Comparison of ENCODE assay signal across 28 mouse cellular contexts in genomic region chr10:116982526-116982925, GRCm38 (mm10). TPM values are rescaled to one million over a fixed set of nuclear protein-coding genes. Genes with fewer than 3 reads are reported as not detected.
"Had no signal": no experiment of that assay in that cellular context is flagged by ENCODE, and none has a peak within 500 bp of the region (broad histone marks: within the 10 kb centered on the region; RNA-seq: fewer than 3 reads in every experiment).

No protein-coding gene starts in this region.

- H3K9ac ChIP-seq: limb, embryonic 13.5 days; liver, embryonic 12.5 days; liver, embryonic 15.5 days; lung, embryonic 15.5 days; midbrain, embryonic 13.5 days; neural tube, embryonic 12.5 days; neural tube, embryonic 15.5 days had no signal

- H3K9me3 ChIP-seq: limb, embryonic 10.5 days; limb, embryonic 13.5 days; liver, embryonic 12.5 days; liver, embryonic 15.5 days; lung, embryonic 15.5 days; megakaryocyte, embryonic 14.5 days; midbrain, embryonic 10.5 days; midbrain, embryonic 13.5 days; neural tube, embryonic 12.5 days; neural tube, embryonic 15.5 days had no signal

- H3K4me2 ChIP-seq: limb, embryonic 13.5 days; liver, embryonic 12.5 days; liver, embryonic 15.5 days; lung, embryonic 15.5 days; midbrain, embryonic 13.5 days; neural tube, embryonic 12.5 days; neural tube, embryonic 15.5 days had no signal

- H3K4me1 ChIP-seq: liver, embryonic 12.5 days; liver, embryonic 15.5 days; neural tube, embryonic 12.5 days had no signal

- ATAC-seq: liver, embryonic 12.5 days; midbrain, embryonic 13.5 days had no signal

- H3K27ac ChIP-seq: kidney, postnatal 0 days; layer of hippocampus, adult 2 months; limb, embryonic 10.5 days; limb, embryonic 13.5 days; liver, embryonic 12.5 days; liver, embryonic 15.5 days; lung, embryonic 15.5 days; midbrain, embryonic 10.5 days; midbrain, embryonic 13.5 days; neural tube, embryonic 12.5 days; neural tube, embryonic 15.5 days had no signal

- H3K27me3 ChIP-seq: limb, embryonic 13.5 days; liver, embryonic 15.5 days; lung, embryonic 15.5 days; midbrain, embryonic 13.5 days; neural tube, embryonic 12.5 days; neural tube, embryonic 15.5 days had no signal

- DNase-seq: kidney, adult 9 months; kidney, postnatal 25 days; layer of hippocampus, adult 9-11 months; liver; lung, adult 18-20 months; lung, postnatal 10 days; lung, postnatal 36 days; retina, postnatal 1 day; right cerebral cortex, postnatal 25 days; spleen, adult 18-20 months; thymus, adult 18-20 months; thymus, postnatal 4 days had no signal

- H3K36me3 ChIP-seq: limb, embryonic 10.5 days; limb, embryonic 13.5 days; liver, embryonic 12.5 days; liver, embryonic 15.5 days; lung, embryonic 15.5 days; midbrain, embryonic 10.5 days; midbrain, embryonic 13.5 days; neural tube, embryonic 12.5 days; neural tube, embryonic 15.5 days had no signal

- H3K4me3 ChIP-seq: layer of hippocampus, adult 2 months; limb, embryonic 10.5 days; limb, embryonic 13.5 days; liver, embryonic 12.5 days; liver, embryonic 15.5 days; lung, embryonic 15.5 days; megakaryocyte, embryonic 14.5 days; midbrain, embryonic 10.5 days; midbrain, embryonic 13.5 days; neural tube, embryonic 12.5 days; neural tube, embryonic 15.5 days had no signal

RNA-seq across cellular contexts. Expression of gene Best3, which starts 3.6 kb away (rescaled TPM):
- polyA plus RNA-seq: liver, embryonic 12.5 days had no signal

RNA-seq across cellular contexts. Expression of gene Gm10271, which starts 10.1 kb away (rescaled TPM):
- polyA plus RNA-seq: kidney, postnatal 0 days; large intestine, adult 2 months; limb, embryonic 10.5 days; limb, embryonic 13.5 days; liver, embryonic 12.5 days; liver, embryonic 15.5 days; lung, embryonic 15.5 days; midbrain, embryonic 10.5 days; midbrain, embryonic 13.5 days; midbrain, postnatal 0 days; neural tube, embryonic 12.5 days; neural tube, embryonic 15.5 days; stomach, embryonic 16.5 days; testis, adult 2 months had no signal
